Mouse (Mus musculus) fibroblast of lung, adult 2 months (primary cell): ENCODE measurements around the gene Mical3.

Experiments
- DNase-seq: peaks from one replicate; pipeline ENCODE4 v3.0.0-alpha.2; 2011; ENCODE audit warnings: low read depth

Gene Mical3

DNA sequence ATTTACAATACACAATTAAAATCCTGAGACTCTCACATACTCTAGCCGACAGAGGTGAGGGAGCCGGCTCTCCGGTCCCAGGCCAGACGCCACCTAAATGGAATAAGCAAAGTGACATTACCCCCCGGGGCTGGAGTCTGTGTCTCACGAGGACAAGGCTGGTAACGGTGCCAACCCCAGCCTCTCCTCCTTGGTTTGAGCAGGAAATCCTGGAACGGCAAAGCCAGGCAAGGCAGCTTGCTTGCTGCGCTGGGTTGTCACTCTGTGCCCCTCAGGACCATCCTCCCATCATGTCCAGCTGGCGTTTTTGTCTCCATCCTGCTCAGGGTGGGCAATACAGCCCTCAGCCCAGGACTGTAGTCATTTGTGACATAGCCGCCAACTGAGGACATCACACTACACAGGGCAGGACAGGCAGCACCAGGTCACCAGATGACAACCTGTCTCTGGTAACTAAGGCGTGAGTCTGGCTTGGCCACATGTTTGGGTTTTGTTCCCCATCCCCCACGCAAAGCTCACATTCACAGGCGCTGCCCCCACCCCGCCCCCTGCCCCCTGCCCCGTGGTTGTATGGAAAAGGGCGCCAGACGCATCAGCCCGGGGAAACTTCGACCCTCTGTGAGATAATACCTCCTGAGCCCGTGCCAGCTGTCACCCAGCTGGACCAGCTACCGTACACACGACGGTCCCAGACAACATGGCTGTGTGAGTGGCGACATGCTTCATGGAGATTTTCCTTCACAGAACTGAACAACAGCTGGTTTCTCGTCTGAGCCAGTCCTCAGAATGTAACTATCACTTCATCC is 49.3 kb downstream of the Mical3 start:
- no peak for DNase-seq

- DNase-seq: no peak
Observed at GRCm38 (mm10) chr6:121078175-121078574, 52.6 kb downstream of the Mical3 start.

DNA sequence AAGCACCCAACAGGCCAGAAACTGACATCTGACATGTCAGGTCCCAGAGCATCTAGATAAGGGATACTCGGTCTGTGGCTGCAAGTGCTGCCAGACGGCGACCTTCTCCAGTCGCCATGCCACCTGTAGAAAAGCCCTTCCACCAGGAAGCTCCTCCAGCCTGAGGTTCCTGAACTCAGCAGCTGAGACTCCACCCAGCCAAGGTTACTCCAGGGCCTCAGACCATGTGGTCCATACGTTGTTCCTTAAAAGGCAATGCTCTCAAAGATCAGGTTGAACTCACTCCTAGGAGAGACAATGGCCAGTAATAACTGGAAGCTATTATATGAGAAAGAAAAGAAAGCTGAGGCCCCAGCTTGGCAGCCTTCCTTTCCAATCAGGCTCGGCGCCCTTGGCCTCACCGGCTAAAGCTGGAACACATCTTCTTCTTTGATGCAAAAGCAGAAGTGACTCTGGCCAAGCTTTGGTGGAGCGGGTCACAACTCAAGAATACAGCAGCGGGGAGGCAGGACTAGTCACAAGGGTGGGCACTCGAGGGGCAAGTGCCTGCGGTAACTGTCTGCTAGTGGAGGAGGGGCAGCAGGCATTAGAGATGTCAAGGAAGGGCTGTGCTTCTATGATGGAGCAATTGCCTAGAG is 53.8 kb downstream of the Mical3 start:
- no peak for DNase-seq

GRCm38 (mm10) chr6:121075763-121076162 is 55.0 kb downstream of the Mical3 start:
- DNase-seq: no peak

GRCm38 (mm10) chr6:121073312-121073711 is 57.5 kb downstream of the Mical3 start:
- DNase-seq: no peak

GRCm38 (mm10) chr6:121072615-121073014 is 58.2 kb downstream of the Mical3 start:
- no peak for DNase-seq

GRCm38 (mm10) chr6:121070584-121071230 is 60.1 kb downstream of the Mical3 start:
- DNase-seq: no peak

GRCm38 (mm10) chr6:121069156-121069555 is 61.6 kb downstream of the Mical3 start:
- DNase-seq: no peak

DNA sequence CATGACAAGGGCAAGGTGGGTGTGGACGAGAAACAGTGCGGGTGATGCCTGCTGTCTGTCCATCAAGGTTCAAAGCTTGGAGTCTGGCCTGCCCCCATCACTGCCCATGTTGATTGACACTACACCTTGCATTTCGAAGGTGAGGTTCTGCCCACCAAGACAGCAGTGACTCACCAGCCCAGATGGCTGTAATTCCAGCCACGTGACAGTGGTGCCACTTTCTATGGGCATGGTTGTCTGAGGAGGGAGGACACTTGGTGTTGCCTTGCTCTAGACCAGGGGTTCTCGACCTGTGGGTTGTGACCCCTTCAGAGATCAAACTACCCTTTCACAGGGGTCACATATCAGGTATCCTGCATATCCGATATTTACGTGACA is 62.7 kb downstream of the Mical3 start:
- DNase-seq: no peak

GRCm38 (mm10) chr6:121067426-121068086 is 63.2 kb downstream of the Mical3 start:
- DNase-seq: no peak

DNA sequence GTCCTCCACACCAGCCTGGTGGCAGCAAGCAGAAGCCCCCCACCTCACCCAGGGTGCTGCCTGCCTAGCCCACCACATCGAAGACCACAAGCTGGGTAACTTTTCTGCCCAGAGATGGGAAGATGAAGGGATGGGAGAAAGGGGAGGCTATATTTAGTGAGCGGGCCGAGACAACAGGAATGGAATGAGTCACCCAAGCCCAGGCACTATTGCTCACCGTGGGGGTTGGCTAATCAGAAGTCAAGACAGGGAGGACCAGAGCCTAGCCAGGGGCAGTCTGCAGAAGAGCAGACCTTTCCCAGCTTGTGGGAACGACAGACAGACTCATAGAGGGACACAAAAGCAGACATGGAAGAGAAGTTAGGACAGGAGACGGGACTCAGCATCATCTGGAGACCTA is 64.0 kb downstream of the Mical3 start:
- DNase-seq: peak; percentile 81

DNA sequence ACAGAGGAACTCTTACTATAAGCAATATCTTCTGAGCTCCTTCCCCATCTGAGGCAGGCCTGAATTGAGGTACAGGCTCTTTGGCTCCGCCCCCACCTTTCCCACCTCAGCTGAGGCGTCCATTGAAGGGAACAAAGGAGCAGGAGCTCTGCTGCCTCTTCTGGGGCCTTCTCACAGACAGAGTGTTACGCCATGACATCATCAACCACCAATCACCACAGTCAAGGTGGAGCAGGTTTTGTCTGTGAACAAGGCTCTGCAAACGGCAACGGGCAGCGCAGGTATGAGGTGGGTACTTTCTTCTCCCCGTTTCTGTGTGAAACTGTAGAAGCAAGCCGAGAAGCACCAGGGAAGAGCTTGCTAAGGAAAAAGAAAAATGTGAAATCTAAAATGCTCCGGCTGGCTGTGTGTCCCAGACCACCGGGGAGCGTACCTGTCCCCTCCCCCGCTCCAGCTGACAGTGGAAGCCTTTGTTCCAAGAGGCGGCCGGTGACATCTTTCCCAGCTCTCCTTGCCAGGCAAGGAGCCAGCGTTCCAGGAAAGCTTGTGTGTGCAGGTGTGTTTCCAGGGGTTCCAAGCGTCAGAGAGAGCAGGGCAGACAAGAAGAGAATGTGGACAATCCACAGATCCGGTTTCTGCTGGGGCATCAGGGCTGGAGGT is 66.3 kb downstream of the Mical3 start:
- DNase-seq: no peak

- DNase-seq: no peak
Observed at GRCm38 (mm10) chr6:121063771-121064170, 67.0 kb downstream of the Mical3 start.

DNA sequence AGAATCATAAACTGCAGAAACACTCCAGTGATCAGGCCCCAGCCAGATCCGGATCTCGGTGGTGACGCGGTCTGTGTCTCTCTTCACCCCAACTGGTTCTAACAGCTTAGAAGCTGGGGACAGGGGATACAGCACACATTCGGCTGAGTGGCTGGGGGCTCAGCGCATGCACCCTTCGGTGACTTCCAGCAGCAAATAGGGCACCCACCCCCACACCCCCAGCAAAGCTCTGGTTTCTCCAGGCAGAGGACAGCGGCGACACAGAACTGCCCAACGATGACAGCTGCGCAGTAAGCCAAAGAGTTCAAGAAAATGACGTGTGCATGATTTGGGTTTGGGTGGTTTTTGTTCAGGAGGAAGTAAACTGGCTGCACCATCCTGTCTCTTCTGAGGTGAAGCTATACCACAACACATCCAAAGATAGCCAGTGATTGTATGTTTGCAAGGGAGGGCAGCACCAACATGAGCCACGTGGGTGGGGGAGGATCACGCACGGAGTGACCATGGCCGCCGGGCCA is 67.8 kb downstream of the Mical3 start:
- DNase-seq: no peak

GRCm38 (mm10) chr6:121058039-121058438 is 72.8 kb downstream of the Mical3 start:
- no peak for DNase-seq

- DNase-seq: no peak
Observed at GRCm38 (mm10) chr6:121057181-121057956, 73.4 kb downstream of the Mical3 start.

DNA sequence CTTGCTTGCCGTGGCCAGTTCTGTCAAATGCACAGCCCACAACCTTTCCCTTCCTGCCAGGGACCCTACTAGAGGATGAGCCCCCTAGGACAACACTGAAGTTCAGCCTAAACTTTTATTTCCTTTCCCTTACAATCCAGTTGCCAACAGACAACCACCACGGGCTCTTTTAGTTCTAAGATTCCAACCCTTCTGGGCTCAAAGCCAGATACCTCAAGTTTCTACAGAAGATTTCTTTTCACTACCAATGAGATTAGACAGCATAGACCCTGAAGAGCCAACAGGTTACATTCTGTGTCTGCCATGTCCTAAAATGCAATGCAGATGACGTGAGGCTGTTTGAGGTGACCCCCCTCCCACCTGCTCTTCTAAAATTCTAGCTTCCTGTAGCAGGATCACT is 75.3 kb downstream of the Mical3 start:
- no peak for DNase-seq

DNA sequence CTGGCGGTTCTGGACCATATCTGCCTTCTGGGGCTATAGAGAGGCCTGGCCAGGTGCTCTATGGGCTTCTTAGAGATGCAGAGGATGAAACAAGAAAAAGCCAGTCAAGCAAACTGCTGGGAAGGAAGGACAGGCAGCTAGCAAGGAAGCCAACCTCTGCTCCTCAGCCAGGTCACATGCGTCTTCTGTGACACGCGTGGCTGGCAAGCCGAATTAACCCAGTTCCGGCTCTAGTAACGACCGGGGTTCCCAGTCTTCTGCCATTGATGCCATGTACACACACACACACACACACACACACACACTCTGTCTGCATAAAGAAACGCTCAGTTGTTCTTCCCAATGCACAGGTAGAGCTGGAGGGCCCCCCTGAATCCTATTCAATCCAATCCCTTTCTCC is 75.9 kb downstream of the Mical3 start:
- DNase-seq: no peak

DNA sequence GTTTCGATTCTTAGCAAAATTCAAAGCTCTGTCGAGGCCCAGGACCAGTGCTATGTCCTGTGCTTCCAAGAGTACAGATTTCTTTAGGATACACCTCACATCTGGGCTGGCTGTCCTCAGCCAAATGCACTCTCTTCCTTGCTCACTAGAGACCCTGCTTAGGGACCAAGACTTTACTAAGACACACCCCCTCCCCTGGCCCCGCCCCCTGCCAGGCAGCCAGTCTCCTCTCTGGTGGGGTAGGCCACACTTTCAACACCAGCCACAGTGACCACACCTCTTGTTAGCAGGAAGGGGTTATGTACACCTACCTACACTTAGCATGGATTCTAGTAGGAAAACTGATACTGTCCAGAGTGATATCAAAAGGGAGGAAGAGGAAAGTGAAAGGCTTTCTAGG is 76.5 kb downstream of the Mical3 start:
- no peak for DNase-seq

- DNase-seq: no peak
Observed at GRCm38 (mm10) chr6:121053585-121054112, 77.2 kb downstream of the Mical3 start.
